Mouse (Mus musculus) thymus, adult 2 months (tissue): ENCODE measurements around the gene Olfr91.

ENCODE experiments used
- CTCF ChIP-seq: fragments of 200-500 bp; IDR thresholded peaks from 2 replicates; pipeline ENCODE4 v1.5.1; 2012; ENCODE audit warnings: mild to moderate bottlenecking, control low read depth, low read length, moderate library complexity, borderline replicate concordance; ENCODE audit not compliant: control insufficient read depth, poor library complexity, insufficient read depth; ENCODE audit errors: extremely low read depth
- POLR2A ChIP-seq: fragments of 200-500 bp; IDR thresholded peaks from 2 replicates; pipeline ENCODE4 v1.6.1; 2012; ENCODE audit warnings: mild to moderate bottlenecking, low read length, control low read depth, moderate library complexity; ENCODE audit not compliant: control insufficient read depth, poor library complexity, insufficient read depth; ENCODE audit errors: extremely low read depth

GRCm38 (mm10) chr17:37070121-37070520 lies 28.0 kb downstream of the Olfr91 start:
- TF ChIP-seq POLR2A (no peak), CTCF (no peak)
